Mouse (Mus musculus): Measurements from ENCODE around the gene Tek.

- TF ChIP-seq MXI1 (IDR thresholded peaks at IDR 0.05; ENCODE audit: low read depth, low read length) (no peak), POLR2A (IDR thresholded peaks at IDR 0.05; ENCODE audit: control insufficient read depth in 1 of 2, insufficient read depth in 1 of 2, low read depth in 1 of 2, low read length in 2 of 2, poor library complexity in 1 of 2) (no peak), ZKSCAN1 (IDR thresholded peaks at IDR 0.05; ENCODE audit: low read depth, low read length) (no peak), USF1 (IDR thresholded peaks at IDR 0.05; ENCODE audit: low read depth, low read length) (no peak), GATA1 (IDR thresholded peaks at IDR 0.05; ENCODE audit: low read depth, low read length) (no peak)
Observed at GRCm38 (mm10) chr4:94725799-94726198, 13.3 kb upstream of the Tek start.
